Mouse (Mus musculus) hindbrain, embryonic 15.5 days (tissue): ENCODE measurements around the gene Prr29. TPM values are rescaled to one million over a fixed set of nuclear protein-coding genes. Genes with fewer than 3 reads are reported as not detected.

ENCODE experiments used
- ATAC-seq: fragments of 200-750 bp; cut with Nextera tagmentation; 2 replicates; pipeline ENCODE4 v1.8.0; 2017; ENCODE audit warnings: low read depth, moderate number of reproducible peaks, moderate TSS enrichment; ENCODE audit not compliant: low FRiP score
- H3K27ac ChIP-seq: fragments of 300-500 bp; sonication (generic); replicated peaks from 2 replicates; pipeline ENCODE4 v1.5.1; 2015; ENCODE audit warnings: mild to moderate bottlenecking, inconsistent platforms
- H3K27me3 ChIP-seq: fragments of 300-500 bp; sonication (generic); 2 replicates; pipeline ENCODE4 v1.6.1; 2015; ENCODE audit warnings: control low read depth, inconsistent platforms
- H3K36me3 ChIP-seq: fragments of 300-500 bp; sonication (generic); 2 replicates; pipeline ENCODE4 v1.6.1; 2015; ENCODE audit warnings: control low read depth, inconsistent platforms
- H3K4me1 ChIP-seq: fragments of 300-500 bp; sonication (generic); replicated peaks from 2 replicates; pipeline ENCODE4 v1.6.1; 2015; ENCODE audit warnings: control low read depth, inconsistent platforms
- H3K4me2 ChIP-seq: fragments of 300-500 bp; sonication (generic); 2 replicates; pipeline ENCODE4 v1.6.1; 2015; ENCODE audit warnings: moderate library complexity, mild to moderate bottlenecking, inconsistent platforms
- H3K4me3 ChIP-seq: fragments of 300-500 bp; sonication (generic); 2 replicates; pipeline ENCODE4 v1.5.1; 2015; ENCODE audit warnings: mild to moderate bottlenecking, inconsistent platforms
- H3K9ac ChIP-seq: fragments of 300-500 bp; sonication (generic); 2 replicates; pipeline ENCODE4 v1.6.1; 2015; ENCODE audit warnings: inconsistent platforms
- H3K9me3 ChIP-seq: fragments of 300-500 bp; sonication (generic); 2 replicates; pipeline ENCODE4 v1.6.1; 2016; ENCODE audit warnings: control low read depth, inconsistent platforms
- WGBS: fragments of 180-500 bp; shearing (Covaris S2); methylation state at CpG from one replicate; pipeline ENCODE4 v1.1.7; 2015; 5-methylcytosine and 5-hydroxymethylcytosine counted together
- polyA plus RNA-seq: library from polyadenylated mRNA; unstranded; fragments of >200 nt; fragmentation: Nextera tagmentation; extraction: Ambion mirVana; gene quantifications from 2 replicates; pipeline ENCODE4 v1.2.1, GENCODE M21; 2015

The Prr29 gene
- polyA plus RNA-seq, 1 experiment from 2014 or later: not detected

GRCm38 (mm10) chr11:106364712-106365111, 560 bp upstream of the Prr29 start:
- Histone ChIP-seq H3K9me3 (no peaks in the 10 kb centered on the region), H3K27me3 (no peaks in the 10 kb centered on the region), H3K4me1 (no peaks in the 10 kb centered on the region), H3K4me2 (0 out of 2 replicates have a peak overlapping the region, but pooled peaks have one; percentile 6), H3K36me3 (no peaks in the 10 kb centered on the region), H3K4me3 (no peak overlapping the region), H3K27ac (no peak overlapping the region), H3K9ac (no peak overlapping the region)
- ATAC-seq: peak; percentile 66; the same call in 1 of the 2 replicates
- WGBS: 6% methylated on average over 11 of the region's 11 CpGs

- Histone ChIP-seq H3K9me3 (no peaks in the 10 kb centered on the region), H3K4me1 (no peaks in the 10 kb centered on the region), H3K9ac (no peak overlapping the region), H3K27ac (no peak overlapping the region), H3K36me3 (no peaks in the 10 kb centered on the region), H3K4me2 (no peak overlapping the region), H3K4me3 (no peak overlapping the region), H3K27me3 (no peaks in the 10 kb centered on the region)
- ATAC-seq: no peak
- WGBS: 10% methylated on average over 3 of the region's 3 CpGs
Measured at GRCm38 (mm10) chr11:106366316-106366715, 1.0 kb downstream of the Prr29 start.

GRCm38 (mm10) chr11:106373998-106374397, 8.7 kb downstream of the Prr29 start:
- Histone ChIP-seq H3K4me1 (no peaks in the 10 kb centered on the region), H3K27ac (no peak overlapping the region), H3K9ac (no peak overlapping the region), H3K4me2 (no peak overlapping the region), H3K36me3 (no peaks in the 10 kb centered on the region), H3K9me3 (no peaks in the 10 kb centered on the region), H3K4me3 (no peak overlapping the region), H3K27me3 (no peaks in the 10 kb centered on the region)
- WGBS: 67% methylated on average over 11 of the region's 11 CpGs
- ATAC-seq: no peak

GRCm38 (mm10) chr11:106374559-106374958, 9.3 kb downstream of the Prr29 start:
- H3K4me1 ChIP-seq: no peaks in the 10 kb centered on the region
- H3K27ac ChIP-seq: no peak overlapping the region
- H3K36me3 ChIP-seq: no peaks in the 10 kb centered on the region
- no peak overlapping the region for H3K4me3 ChIP-seq
- 64% methylated on average over 9 of the region's 9 CpGs for WGBS
- no peak overlapping the region for H3K9ac ChIP-seq
- ATAC-seq: no peak
- no peak overlapping the region for H3K4me2 ChIP-seq
- H3K9me3 ChIP-seq: no peaks in the 10 kb centered on the region
- H3K27me3 ChIP-seq: no peaks in the 10 kb centered on the region

- no peaks in the 10 kb centered on the region for H3K27me3 ChIP-seq
- 83% methylated on average over 5 of the region's 5 CpGs for WGBS
- no peaks in the 10 kb centered on the region for H3K36me3 ChIP-seq
Measured at GRCm38 (mm10) chr11:106374979-106375378, 9.7 kb downstream of the Prr29 start.

GRCm38 (mm10) chr11:106381011-106381410, 15.7 kb downstream of the Prr29 start:
- no peaks in the 10 kb centered on the region for H3K9me3 ChIP-seq
- H3K4me1 ChIP-seq: no peaks in the 10 kb centered on the region
- H3K27me3 ChIP-seq: no peaks in the 10 kb centered on the region
- no peaks in the 10 kb centered on the region for H3K36me3 ChIP-seq
- H3K9ac ChIP-seq: no peak overlapping the region
- no peak overlapping the region for H3K4me3 ChIP-seq
- 85% methylated on average over 11 of the region's 11 CpGs for WGBS
- H3K27ac ChIP-seq: no peak overlapping the region
- no peak for ATAC-seq
- H3K4me2 ChIP-seq: no peak overlapping the region

More at GRCm38 (mm10) chr11:106374979-106375378, 9.7 kb downstream of the Prr29 start:
- Histone ChIP-seq H3K4me3 (no peak overlapping the region), H3K9me3 (no peaks in the 10 kb centered on the region), H3K4me1 (no peaks in the 10 kb centered on the region), H3K27ac (no peak overlapping the region), H3K4me2 (no peak overlapping the region), H3K9ac (no peak overlapping the region)
- no peak for ATAC-seq

GRCm38 (mm10) chr11:106381883-106382282, 16.6 kb downstream of the Prr29 start:
- no peak overlapping the region for H3K4me3 ChIP-seq
- H3K9ac ChIP-seq: no peak overlapping the region
- ATAC-seq: no peak
- H3K9me3 ChIP-seq: no peaks in the 10 kb centered on the region
- no peaks in the 10 kb centered on the region for H3K4me1 ChIP-seq
- no peak overlapping the region for H3K4me2 ChIP-seq
- H3K27ac ChIP-seq: no peak overlapping the region
- 87% methylated on average over 7 of the region's 7 CpGs for WGBS
- no peaks in the 10 kb centered on the region for H3K27me3 ChIP-seq
- H3K36me3 ChIP-seq: no peaks in the 10 kb centered on the region

- H3K27ac ChIP-seq: no peak overlapping the region
- H3K4me2 ChIP-seq: no peak overlapping the region
- no peaks in the 10 kb centered on the region for H3K27me3 ChIP-seq
- no peak for ATAC-seq
- H3K36me3 ChIP-seq: no peaks in the 10 kb centered on the region
- H3K4me1 ChIP-seq: no peaks in the 10 kb centered on the region
- no peaks in the 10 kb centered on the region for H3K9me3 ChIP-seq
- 79% methylated on average over 5 of the region's 5 CpGs for WGBS
- no peak overlapping the region for H3K4me3 ChIP-seq
- no peak overlapping the region for H3K9ac ChIP-seq
Measured at GRCm38 (mm10) chr11:106382424-106382823, 17.2 kb downstream of the Prr29 start.

- no peak overlapping the region for H3K4me2 ChIP-seq
- H3K27ac ChIP-seq: no peak overlapping the region
- H3K4me1 ChIP-seq: no peaks in the 10 kb centered on the region
- no peaks in the 10 kb centered on the region for H3K36me3 ChIP-seq
- no peak overlapping the region for H3K4me3 ChIP-seq
- H3K27me3 ChIP-seq: no peaks in the 10 kb centered on the region
- H3K9me3 ChIP-seq: no peaks in the 10 kb centered on the region
- H3K9ac ChIP-seq: no peak overlapping the region
- WGBS: 83% methylated on average over 6 of the region's 6 CpGs
- ATAC-seq: no peak
Measured at GRCm38 (mm10) chr11:106383051-106383790, 17.9 kb downstream of the Prr29 start.

GRCm38 (mm10) chr11:106386409-106386808, 21.1 kb downstream of the Prr29 start:
- Histone ChIP-seq H3K4me1 (no peaks in the 10 kb centered on the region), H3K4me3 (no peak overlapping the region), H3K9ac (no peak overlapping the region), H3K27me3 (no peaks in the 10 kb centered on the region), H3K9me3 (no peaks in the 10 kb centered on the region), H3K27ac (no peak overlapping the region), H3K36me3 (no peaks in the 10 kb centered on the region), H3K4me2 (no peak overlapping the region)
- ATAC-seq: no peak
- 90% methylated on average over 3 of the region's 3 CpGs for WGBS

- Histone ChIP-seq H3K9me3 (no peaks in the 10 kb centered on the region), H3K27me3 (no peaks in the 10 kb centered on the region), H3K36me3 (no peaks in the 10 kb centered on the region), H3K9ac (no peak overlapping the region), H3K27ac (no peak overlapping the region), H3K4me3 (no peak overlapping the region), H3K4me2 (no peak overlapping the region), H3K4me1 (no peaks in the 10 kb centered on the region)
- no peak for ATAC-seq
- WGBS: 88% methylated on average over 6 of the region's 6 CpGs
Measured at GRCm38 (mm10) chr11:106387020-106387419, 21.7 kb downstream of the Prr29 start.

- ATAC-seq: no peak
- WGBS: 79% methylated on average over 6 of the region's 6 CpGs
Measured at GRCm38 (mm10) chr11:106387791-106388216, 22.5 kb downstream of the Prr29 start, which contains the start of gene Icam2. TSS of gene Icam2 (minus strand) at chr11:106388075.

GRCm38 (mm10) chr11:106389611-106390010, 24.3 kb downstream of the Prr29 start:
- WGBS: 40% methylated on average over 3 of the region's 3 CpGs
- Histone ChIP-seq H3K4me2 (no peak overlapping the region), H3K9me3 (no peaks in the 10 kb centered on the region), H3K4me1 (no peaks in the 10 kb centered on the region), H3K27me3 (no peaks in the 10 kb centered on the region), H3K9ac (no peak overlapping the region), H3K36me3 (no peaks in the 10 kb centered on the region), H3K27ac (no peak overlapping the region), H3K4me3 (no peak overlapping the region)
- ATAC-seq: no peak

More at GRCm38 (mm10) chr11:106387791-106388216, 22.5 kb downstream of the Prr29 start, which contains the start of gene Icam2:
- Histone ChIP-seq H3K27ac (no peak within 1 kb of the TSS), H3K4me2 (no peak within 1 kb of the TSS), H3K9ac (no peak within 1 kb of the TSS), H3K27me3 (no peaks in the 10 kb centered on the region), H3K36me3 (no peaks in the 10 kb centered on the region), H3K4me1 (no peaks in the 10 kb centered on the region), H3K4me3 (no peak within 1 kb of the TSS), H3K9me3 (no peaks in the 10 kb centered on the region)
